Mouse (Mus musculus) embryonic facial prominence, embryonic 14.5 days (tissue): ENCODE results near the gene Hoxd8. TPM values are rescaled to one million over a fixed set of nuclear protein-coding genes. Genes with fewer than 3 reads are reported as not detected.
A peak's percentile ranks its signal among the peaks of the same experiment; 100 is the strongest.

ENCODE experiments used
- ATAC-seq: fragments of 200-750 bp; cut with Nextera tagmentation; 2 replicates; pipeline ENCODE4 v1.8.0; 2017; ENCODE audit warnings: low read depth, moderate number of reproducible peaks, moderate TSS enrichment
- DNase-seq: peaks from one replicate; pipeline ENCODE4 v3.0.0-alpha.2; 2015; ENCODE audit warnings: low spot score
- H3K27ac ChIP-seq: fragments of 300-500 bp; sonication (generic); replicated peaks from 2 replicates; pipeline ENCODE4 v1.5.1; 2014; ENCODE audit warnings: low read depth, mild to moderate bottlenecking, low read length, moderate library complexity
- H3K27me3 ChIP-seq: fragments of 300-500 bp; sonication (generic); replicated peaks from 2 replicates; pipeline ENCODE4 v1.6.1; 2014; ENCODE audit warnings: low read length; ENCODE audit not compliant: control insufficient read depth, insufficient read depth
- H3K36me3 ChIP-seq: fragments of 300-500 bp; sonication (generic); 2 replicates; pipeline ENCODE4 v1.6.1; 2014; ENCODE audit warnings: low read length, mixed read lengths; ENCODE audit not compliant: control insufficient read depth, insufficient read depth
- H3K4me1 ChIP-seq: fragments of 300-500 bp; sonication (generic); 2 replicates; pipeline ENCODE4 v1.6.1; 2014; ENCODE audit warnings: antibody characterized with exemption, low read length; ENCODE audit not compliant: control insufficient read depth, insufficient read depth
- H3K4me2 ChIP-seq: fragments of 300-500 bp; sonication (generic); 2 replicates; pipeline ENCODE4 v1.6.1; 2014; ENCODE audit warnings: low read depth, mild to moderate bottlenecking, low read length, moderate library complexity, mixed read lengths
- H3K4me3 ChIP-seq: fragments of 300-500 bp; sonication (generic); 2 replicates; pipeline ENCODE4 v1.5.1; 2014; ENCODE audit warnings: low read depth, mild to moderate bottlenecking, low read length
- H3K9ac ChIP-seq: fragments of 300-500 bp; sonication (generic); 2 replicates; pipeline ENCODE4 v1.6.1; 2014; ENCODE audit warnings: low read depth, mild to moderate bottlenecking, low read length, moderate library complexity, mixed read lengths
- H3K9me3 ChIP-seq: fragments of 300-500 bp; sonication (generic); 2 replicates; pipeline ENCODE4 v1.6.1; 2016; ENCODE audit warnings: low read length; ENCODE audit not compliant: control insufficient read depth
- WGBS: fragments of 180-500 bp; shearing (Covaris S2); extraction: QIAGEN DNeasy Blood & Tissue Kit; methylation state at CpG from one replicate; pipeline ENCODE4 v1.1.7; 2014; 5-methylcytosine and 5-hydroxymethylcytosine counted together
- polyA plus RNA-seq: library from polyadenylated mRNA; unstranded; fragments of >200 nt; fragmentation: Nextera tagmentation; extraction: Ambion mirVana; gene quantifications from 2 replicates; pipeline ENCODE4 v1.2.1, GENCODE M21; 2014

Hoxd8 gene
- polyA plus RNA-seq, 1 experiment from 2014 or later: 8.7 TPM

GRCm38 (mm10) chr2:74658667-74659371, 45.6 kb upstream of the Hoxd8 start:
- Histone ChIP-seq H3K9ac (no peak overlapping the region), H3K36me3 (no peaks in the 10 kb centered on the region), H3K4me2 (0 out of 2 replicates have a peak overlapping the region, but pooled peaks have one; percentile 18), H3K27me3 (peaks cover 100% of the 10 kb centered on the region), H3K4me3 (peak overlapping the region; percentile 16; the same call in 1 of the 2 replicates), H3K9me3 (no peaks in the 10 kb centered on the region), H3K27ac (no peak overlapping the region), H3K4me1 (0 out of 2 replicates have a peak, but pooled peaks cover 3% of the 10 kb centered on the region)
- DNase-seq: no peak
- no peak for ATAC-seq
- under 1% methylated on average over 43 of the region's 47 CpGs for WGBS

GRCm38 (mm10) chr2:74659507-74660005, 44.9 kb upstream of the Hoxd8 start, which contains the start of gene Evx2:
TSS of gene Evx2 (minus strand) at chr2:74659557.
- 3% methylated on average over 27 of the region's 28 CpGs for WGBS
- H3K27me3 ChIP-seq: peaks cover 100% of the 10 kb centered on the region
- no peaks in the 10 kb centered on the region for H3K36me3 ChIP-seq
- H3K4me1 ChIP-seq: 0 out of 2 replicates have a peak, but pooled peaks cover 3% of the 10 kb centered on the region
- ATAC-seq: no peak
- no peak within 1 kb of the TSS for H3K27ac ChIP-seq
- no peak within 1 kb of the TSS for H3K9ac ChIP-seq
- DNase-seq: no peak
- 0 out of 2 replicates have a peak within 1 kb of the TSS, but pooled peaks have one; percentile 18 for H3K4me2 ChIP-seq
- H3K9me3 ChIP-seq: no peaks in the 10 kb centered on the region
- peak within 1 kb of the TSS; percentile 16; the same call in 1 of the 2 replicates for H3K4me3 ChIP-seq

- Histone ChIP-seq H3K4me2 (no peak overlapping the region), H3K4me1 (0 out of 2 replicates have a peak, but pooled peaks cover 3% of the 10 kb centered on the region), H3K36me3 (no peaks in the 10 kb centered on the region), H3K27me3 (peaks cover 100% of the 10 kb centered on the region), H3K9me3 (no peaks in the 10 kb centered on the region), H3K4me3 (peak overlapping the region; percentile 5; the same call in 1 of the 2 replicates), H3K27ac (no peak overlapping the region), H3K9ac (no peak overlapping the region)
- WGBS: 2% methylated on average over 30 of the region's 30 CpGs
- ATAC-seq: no peak
- DNase-seq: no peak
Observed at GRCm38 (mm10) chr2:74660421-74661375, 43.7 kb upstream of the Hoxd8 start.

- Histone ChIP-seq H3K9ac (no peak overlapping the region), H3K36me3 (no peaks in the 10 kb centered on the region), H3K4me2 (peak overlapping the region; percentile 50), H3K27ac (no peak overlapping the region), H3K4me1 (0 out of 2 replicates have a peak, but pooled peaks cover 3% of the 10 kb centered on the region), H3K9me3 (no peaks in the 10 kb centered on the region), H3K4me3 (peak overlapping the region; percentile 24), H3K27me3 (peaks cover 100% of the 10 kb centered on the region)
- WGBS: 0% methylated on average over 14 of the region's 14 CpGs
- ATAC-seq (0 out of 2 replicates have a peak, but pooled peaks have one; percentile 44), DNase-seq (peak; percentile 86)
Observed at GRCm38 (mm10) chr2:74661685-74662084, 42.7 kb upstream of the Hoxd8 start.

GRCm38 (mm10) chr2:74663291-74663925, 41.0 kb upstream of the Hoxd8 start:
- Histone ChIP-seq H3K9ac (no peak overlapping the region), H3K27me3 (peaks cover 99% of the 10 kb centered on the region), H3K27ac (no peak overlapping the region), H3K4me3 (no peak overlapping the region), H3K9me3 (no peaks in the 10 kb centered on the region), H3K4me1 (peaks cover 3% of the 10 kb centered on the region; the same call in 1 of the 2 replicates), H3K36me3 (no peaks in the 10 kb centered on the region), H3K4me2 (no peak overlapping the region)
- ATAC-seq: 0 out of 2 replicates have a peak, but pooled peaks have one; percentile 56
- 4% methylated on average over 18 of the region's 18 CpGs for whole genome bisulfite sequencing
- peak; percentile 77 for DNase-seq

- H3K4me1 ChIP-seq: peaks cover 3% of the 10 kb centered on the region; the same call in 1 of the 2 replicates
- no peaks in the 10 kb centered on the region for H3K9me3 ChIP-seq
- H3K9ac ChIP-seq: no peak overlapping the region
- DNase-seq: no peak
- WGBS: 3% methylated on average over 7 of the region's 7 CpGs
- no peak overlapping the region for H3K4me3 ChIP-seq
- ATAC-seq: no peak
- peaks cover 98% of the 10 kb centered on the region for H3K27me3 ChIP-seq
- no peaks in the 10 kb centered on the region for H3K36me3 ChIP-seq
- no peak overlapping the region for H3K4me2 ChIP-seq
- no peak overlapping the region for H3K27ac ChIP-seq
Observed at GRCm38 (mm10) chr2:74666411-74666810, 38.0 kb upstream of the Hoxd8 start.

- peak overlapping the region; percentile 39 for H3K4me3 ChIP-seq
- no peak overlapping the region for H3K9ac ChIP-seq
- no peak overlapping the region; the same call in 1 of the 2 replicates for H3K4me2 ChIP-seq
- peaks cover 98% of the 10 kb centered on the region for H3K27me3 ChIP-seq
- H3K27ac ChIP-seq: no peak overlapping the region
- H3K36me3 ChIP-seq: no peaks in the 10 kb centered on the region
- no peaks in the 10 kb centered on the region for H3K9me3 ChIP-seq
- 2% methylated on average over 36 of the region's 36 CpGs for WGBS
- ATAC-seq: no peak
- DNase-seq: no peak
- no peaks in the 10 kb centered on the region; the same call in 1 of the 2 replicates for H3K4me1 ChIP-seq
Observed at GRCm38 (mm10) chr2:74667191-74667841, 37.1 kb upstream of the Hoxd8 start.
